Mouse (Mus musculus): ENCODE measurements around the gene Srd5a3.
"Not testable (repeated sequence)": the region's sequence is repeated elsewhere in the genome, so short reads cannot be mapped to it uniquely, and the experiment has no call there.

Gene Srd5a3

DNA sequence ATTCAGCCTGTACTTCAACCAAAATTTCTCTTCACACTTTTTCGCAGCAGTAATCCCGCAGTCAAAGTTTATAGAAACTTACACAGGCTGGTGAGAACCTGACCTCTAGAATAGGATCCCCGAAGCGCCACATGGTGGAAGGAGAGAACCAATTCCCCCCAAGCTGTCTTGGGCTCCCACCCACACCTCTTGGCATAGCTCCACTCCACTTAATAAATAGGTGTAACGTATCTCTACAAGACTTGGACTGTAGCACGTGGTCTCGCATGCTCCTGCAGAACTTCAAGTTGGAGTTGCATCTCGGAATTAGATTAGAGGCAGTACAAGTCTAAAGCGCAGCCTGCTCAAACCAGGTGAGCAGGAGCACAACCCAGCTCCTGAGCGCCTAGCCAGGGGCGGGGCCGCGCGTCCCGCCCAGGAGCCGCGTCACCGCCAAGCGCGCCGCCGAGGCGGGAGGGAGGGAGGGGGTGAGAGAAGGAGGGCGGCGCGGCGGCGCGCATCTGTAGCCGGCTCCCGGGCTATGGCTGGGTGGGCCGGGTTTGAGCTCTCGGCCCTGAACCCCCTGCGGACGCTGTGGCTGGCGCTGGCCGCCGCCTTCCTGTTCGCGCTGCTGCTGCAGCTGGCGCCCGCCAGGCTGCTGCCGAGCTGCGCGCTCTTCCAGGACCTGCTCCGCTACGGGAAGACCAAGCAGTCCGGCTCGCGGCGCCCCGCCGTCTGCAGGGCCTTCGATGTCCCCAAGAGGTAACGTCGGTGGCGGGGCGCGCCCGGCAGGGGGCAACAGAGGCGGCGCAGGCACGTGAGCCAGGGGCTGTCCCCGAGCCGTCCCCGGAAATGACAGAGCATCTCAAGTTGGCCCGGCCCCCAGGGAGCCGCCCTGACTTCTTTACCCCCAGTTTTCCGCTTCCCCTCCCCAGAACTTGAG lies at the start of gene Srd5a3:
TSS of gene Srd5a3 (plus strand) at position 464 of the 922 bp plus-strand sequence.
- peak; percentile 91 for DNase-seq (ENCODE audit: low spot score)

DNA sequence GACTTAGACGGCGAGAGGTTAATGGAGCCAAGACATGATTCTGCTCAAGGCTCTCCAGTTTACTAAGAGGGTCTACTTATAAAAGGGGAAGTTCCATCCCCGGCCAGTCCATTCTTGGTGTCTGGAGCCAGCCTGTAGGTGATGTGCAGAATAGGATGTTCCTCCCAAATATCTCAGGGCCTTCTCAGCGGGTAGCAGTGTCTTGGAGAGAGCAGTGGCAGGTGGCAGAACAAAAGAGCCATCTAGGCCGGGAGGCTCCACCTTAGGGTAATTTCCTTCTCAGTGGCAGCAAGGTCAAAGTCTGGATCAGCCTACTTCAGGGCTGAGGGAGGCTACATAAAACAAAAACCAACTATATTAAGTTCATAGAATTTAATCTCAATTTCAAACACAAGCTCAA lies 36.3 kb upstream of the Srd5a3 start:
- DNase-seq (ENCODE audit: low spot score): not testable (repeated sequence)

DNA sequence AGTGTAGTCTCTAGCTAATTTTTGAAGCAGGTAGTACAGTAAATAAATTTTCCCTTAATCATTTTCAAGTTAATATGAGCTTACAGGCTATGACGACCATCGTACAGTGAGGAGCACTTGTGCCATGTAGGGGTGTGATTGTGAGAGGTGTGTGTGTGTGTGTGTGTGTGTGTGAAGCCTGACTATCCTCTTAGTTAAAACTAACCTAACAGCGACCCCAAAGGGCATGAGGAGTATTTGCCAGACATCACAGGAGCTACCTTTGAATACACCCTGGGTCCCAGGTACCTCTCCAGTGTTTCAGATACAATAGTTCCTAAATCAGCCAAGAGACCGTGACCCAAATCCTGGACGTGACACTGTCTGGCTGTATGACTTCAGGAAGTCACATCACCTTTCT lies 32.8 kb upstream of the Srd5a3 start:
- DNase-seq (ENCODE audit: low spot score): no peak

DNA sequence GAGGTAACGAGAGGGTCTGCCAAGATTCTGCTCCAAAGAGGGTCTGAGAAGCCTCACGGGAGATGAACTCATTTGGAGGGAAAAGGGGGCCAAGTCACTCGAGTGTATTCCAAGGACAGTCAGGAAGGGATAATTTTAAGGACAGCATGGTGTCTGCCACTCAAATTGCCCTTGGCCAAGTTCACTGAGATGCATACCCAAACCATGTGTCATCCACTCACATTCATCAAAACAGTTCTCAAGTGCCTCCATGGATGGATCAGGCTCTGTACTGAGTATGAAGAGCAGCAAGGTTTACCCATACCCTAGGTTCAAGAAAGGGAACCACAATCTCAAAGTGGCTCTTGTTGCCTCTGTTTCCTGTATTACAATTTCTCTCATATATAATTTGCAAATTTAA lies 31.6 kb upstream of the Srd5a3 start:
- DNase-seq (ENCODE audit: low spot score): no peak

DNA sequence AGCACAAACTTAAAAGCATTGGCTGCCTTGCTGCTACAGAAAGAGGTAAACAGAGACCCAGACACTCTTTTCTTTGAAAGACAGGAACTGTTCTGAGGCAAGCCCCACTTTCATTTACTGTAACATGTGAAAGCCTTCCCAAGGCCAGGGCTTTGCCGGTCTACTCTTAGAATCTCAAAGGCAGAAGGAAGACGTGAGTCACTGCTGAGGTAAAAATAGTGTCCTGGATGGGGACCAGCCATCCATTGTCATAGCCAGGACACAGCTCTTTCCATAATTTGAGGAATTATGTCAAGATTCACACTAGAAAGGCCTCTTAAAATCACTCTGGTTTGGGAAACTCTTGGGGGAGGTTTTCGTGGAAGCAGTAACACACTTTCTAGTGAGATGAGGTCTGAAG lies 28.9 kb upstream of the Srd5a3 start:
- DNase-seq (ENCODE audit: low spot score): no peak

DNA sequence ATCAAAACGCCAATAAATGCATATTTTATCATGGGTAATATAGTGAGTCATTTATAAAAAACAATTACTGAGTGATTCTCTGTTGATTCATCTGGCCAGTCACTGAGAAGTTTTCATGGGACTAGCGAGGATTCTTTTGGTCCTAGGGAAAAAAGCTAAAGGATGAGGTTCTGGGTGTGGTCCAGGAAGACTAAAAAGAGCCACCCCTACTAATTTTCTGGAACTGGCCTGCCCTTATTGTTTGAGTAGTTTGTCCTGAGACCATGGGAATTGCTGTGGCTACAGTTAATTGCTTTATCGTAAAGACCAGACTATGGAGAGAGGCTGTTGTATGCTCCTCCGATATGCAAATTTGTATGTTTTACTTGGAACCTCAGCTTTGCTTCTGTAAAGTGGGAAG lies 28.1 kb upstream of the Srd5a3 start:
- DNase-seq (ENCODE audit: low spot score): no peak

DNA sequence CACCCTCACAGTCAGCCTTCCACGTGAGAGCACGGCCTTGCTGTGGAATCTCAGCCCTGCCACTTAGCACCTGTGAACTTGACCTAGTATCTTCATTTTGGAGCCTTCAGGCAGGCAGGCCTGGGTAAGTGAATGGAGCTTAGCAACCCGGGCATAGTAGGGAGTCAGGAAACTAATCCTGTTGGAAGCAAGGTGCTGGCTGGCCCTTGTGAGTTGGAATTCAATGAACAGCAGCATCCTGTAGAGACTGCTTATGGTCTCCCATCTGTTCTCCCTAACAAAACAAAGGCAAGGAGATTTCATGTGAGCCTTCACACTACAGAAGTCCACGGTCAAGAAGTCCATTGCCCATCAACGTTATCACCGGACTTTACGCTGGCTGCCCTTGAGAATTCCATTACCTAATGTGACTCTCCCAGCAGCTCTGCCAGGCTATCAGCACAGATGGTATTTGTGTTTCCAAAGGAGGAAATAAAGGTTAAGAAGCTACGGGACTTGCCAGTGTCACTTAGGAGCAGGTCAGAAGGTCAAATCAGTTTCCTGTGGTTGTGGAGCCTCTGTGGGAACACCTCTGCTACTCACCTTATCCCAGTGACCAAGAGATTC lies 24.5 kb upstream of the Srd5a3 start:
- DNase-seq (ENCODE audit: low spot score): no peak

DNA sequence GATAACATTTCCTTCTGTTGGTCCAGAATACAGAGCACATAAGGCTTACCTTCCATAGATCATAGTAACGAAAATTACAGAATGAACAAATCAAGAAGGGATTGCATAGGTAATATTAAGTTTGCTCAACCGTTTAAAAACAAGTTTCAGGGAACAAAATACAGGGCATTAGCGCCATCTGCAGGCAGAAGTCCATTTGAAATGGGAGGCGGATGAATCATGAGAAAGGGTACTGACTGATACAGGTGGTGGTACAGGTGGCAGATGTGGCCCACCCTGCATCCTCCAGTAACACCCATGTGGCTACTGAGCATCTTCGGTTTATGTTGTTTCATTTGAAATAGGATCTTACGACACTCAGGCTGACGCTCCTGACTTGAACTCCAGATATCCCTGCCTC lies 21.6 kb upstream of the Srd5a3 start:
- peak; percentile 63 for DNase-seq (ENCODE audit: low spot score)

DNA sequence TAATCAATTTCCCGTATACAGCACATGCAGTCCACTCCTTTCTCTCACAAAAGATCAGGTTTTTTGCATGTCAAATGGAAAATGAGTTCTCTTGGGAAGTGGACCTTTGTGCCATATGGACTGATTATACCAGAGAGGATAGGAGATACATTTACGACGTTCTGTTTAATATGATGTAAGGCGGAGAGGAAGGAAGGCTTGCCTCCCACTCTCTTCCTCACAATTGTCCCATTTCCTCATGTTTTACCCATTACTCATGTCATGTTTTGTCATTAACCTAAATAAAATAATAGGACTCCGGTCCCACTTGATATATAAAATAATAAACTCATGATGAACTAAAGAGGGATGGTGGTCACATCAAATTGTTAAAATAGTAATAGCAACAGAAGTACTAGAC lies 19.4 kb upstream of the Srd5a3 start:
- DNase-seq (ENCODE audit: low spot score): no peak

DNA sequence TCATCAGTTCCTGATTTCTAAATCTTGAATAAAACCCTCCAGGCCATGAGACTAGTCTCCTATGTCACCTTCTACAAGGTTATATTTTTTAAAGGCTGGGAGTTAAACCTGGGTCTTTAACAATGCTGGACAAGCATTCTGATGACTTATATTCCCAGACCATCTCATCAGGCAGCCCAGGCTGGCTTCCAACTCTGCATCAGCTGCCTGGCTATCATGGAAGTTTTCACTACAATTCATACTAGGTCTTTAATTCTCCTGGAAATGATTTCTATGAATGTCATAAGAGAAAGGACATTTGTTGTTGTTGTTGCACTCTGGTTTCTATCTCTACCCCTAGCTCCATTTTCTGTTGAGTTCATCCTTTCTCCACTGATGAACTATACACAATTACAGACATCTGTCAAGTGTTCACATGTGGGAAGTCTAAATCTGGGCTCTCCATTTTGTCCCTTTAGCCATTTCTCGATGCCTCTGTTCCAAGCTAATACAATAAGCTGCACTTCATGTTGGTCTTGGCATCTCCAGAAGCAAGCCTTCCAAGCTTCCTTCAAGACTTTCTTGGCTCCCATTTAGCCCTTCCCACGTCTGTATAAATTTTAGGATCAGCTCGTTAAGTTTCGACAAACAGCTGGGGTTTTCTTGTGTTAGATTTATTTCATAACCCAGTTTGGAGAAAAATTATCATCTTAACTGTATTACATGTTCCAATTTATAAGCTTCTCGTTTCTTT lies 12.3 kb upstream of the Srd5a3 start:
- DNase-seq (ENCODE audit: low spot score): no peak

DNA sequence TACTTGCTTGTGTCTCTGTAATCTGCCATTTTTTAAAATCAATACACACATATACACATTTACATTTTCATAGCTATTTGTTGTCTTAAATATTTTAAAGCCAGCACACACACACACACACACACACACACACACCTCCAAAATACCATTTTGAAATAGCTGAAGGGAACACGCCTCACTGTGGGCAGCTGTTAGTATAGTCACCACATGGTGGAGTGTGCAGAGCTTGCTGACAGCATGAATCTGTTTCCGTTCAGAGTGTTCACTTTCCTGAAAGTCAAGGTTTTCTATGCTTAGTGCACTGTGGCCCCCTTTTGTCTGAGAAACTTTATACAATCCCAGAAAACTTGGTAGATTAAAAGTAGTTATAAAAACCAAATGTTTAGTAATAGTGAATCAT lies 9.8 kb upstream of the Srd5a3 start:
- no peak for DNase-seq (ENCODE audit: low spot score)

DNA sequence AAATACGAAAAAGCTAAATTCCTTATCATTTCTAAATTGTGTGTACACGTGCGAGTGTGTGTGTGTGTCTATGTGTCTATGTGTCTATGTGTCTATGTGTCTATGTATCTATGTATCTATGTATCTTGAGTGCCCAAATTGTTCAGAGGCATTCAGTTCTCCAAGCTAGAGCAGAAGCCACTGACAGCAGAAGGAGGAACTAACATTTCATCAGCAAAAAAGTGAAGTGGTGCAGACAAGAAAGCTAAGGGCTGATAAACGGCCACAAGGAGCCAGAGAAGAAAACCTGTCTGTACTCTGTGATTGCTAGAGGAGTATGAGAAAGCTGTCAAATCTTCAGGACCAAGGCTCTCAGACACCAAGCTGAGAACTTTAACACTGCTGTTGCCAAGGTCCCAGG lies 8.1 kb upstream of the Srd5a3 start:
- no peak for DNase-seq (ENCODE audit: low spot score)

DNA sequence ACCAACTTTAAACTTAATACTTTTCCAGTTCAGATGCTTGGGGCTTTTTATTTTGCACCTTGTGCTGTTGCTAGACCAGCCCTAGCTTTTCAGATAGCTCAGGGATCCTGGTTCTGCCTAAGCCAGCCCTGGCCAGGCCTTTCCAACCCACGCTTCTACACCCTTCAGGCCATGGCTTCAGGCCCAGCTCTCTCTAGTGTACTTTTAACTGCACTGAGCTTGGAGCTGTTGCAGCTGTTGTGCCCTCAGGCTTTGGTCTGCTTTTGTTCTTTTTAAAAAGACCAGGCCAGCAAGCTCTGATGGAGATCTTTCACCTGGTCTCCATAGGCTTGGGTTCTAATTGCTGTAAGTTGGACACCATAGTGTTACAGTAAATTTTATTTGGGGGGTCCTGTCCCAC lies 4.4 kb upstream of the Srd5a3 start:
- DNase-seq (ENCODE audit: low spot score): no peak

DNA sequence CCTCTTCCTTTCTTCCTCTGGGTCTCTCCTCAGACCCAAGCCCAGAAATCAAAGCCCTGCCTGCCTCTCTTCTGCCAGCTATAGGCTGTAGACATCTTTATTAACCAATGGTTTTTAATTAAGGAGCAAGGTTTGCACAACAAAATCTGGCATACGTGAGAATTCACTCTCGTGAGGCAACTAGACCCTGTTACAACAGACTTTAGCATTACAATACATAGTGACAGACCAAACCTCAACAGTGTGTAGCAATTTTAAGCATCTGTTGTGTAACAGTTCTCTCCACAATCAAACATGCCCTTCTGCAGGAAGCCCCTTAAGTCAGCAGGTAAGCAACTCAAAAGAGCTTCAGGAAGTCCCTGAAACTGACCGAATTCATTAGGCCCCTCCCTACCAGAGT lies 3.8 kb upstream of the Srd5a3 start:
- DNase-seq (ENCODE audit: low spot score): no peak

DNA sequence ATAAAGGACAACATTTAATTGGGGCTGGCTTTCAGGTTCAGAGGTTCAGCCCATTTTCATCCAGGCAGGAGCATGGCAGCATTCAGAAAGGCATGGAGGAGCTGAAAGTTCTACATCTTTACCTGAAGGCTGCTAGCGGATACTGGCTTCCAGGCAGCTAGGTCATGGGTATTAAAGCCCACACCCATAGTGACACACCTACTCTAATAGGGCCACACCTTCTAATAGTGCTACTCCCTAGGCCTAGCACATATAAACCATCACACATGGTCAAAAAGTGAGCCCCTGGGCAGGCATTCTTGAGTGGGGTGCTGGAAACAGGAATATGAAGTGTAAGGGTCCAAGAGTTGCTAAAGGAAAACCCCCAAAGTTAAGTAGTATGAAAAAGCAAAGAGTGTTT lies 2.5 kb upstream of the Srd5a3 start:
- DNase-seq (ENCODE audit: low spot score): no peak

DNA sequence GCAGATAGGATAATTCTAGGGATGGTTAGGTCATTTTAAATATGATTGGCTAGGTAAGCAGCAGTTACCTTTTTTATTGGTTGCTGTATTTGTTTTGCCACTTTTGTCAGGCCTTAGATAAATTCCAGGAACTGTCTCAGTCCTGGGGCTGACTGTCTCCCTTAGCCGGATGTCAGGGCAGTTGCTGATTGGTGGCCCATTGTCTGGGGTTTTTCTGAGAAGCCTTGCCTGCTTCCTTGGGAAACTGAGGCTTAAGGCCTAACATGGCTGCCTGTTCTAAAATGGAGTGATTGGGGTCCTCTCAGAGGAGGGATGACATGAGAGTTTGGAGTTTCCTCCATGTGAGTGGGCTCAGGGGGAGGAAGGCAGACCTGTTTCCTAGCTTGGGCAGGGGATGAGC lies 2.0 kb upstream of the Srd5a3 start:
- DNase-seq (ENCODE audit: low spot score): no peak

DNA sequence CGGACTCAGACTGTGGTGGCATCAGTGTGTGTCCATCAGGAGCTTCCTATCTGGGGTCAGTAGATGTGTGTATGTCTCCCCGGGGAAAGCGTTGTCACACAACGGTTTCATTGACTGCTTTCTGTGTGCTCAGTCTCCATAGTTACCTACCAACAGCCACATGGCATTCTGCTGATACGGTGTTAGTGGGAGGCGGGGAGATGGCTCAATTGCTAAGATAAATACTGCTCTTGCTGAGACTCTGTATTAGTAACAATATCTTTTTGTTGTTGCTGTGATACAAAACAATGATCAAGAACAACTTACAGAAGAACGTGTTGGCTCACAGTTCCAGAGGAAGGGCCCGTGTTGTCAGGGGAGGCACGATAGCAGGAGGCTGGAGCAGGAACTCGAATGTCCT lies 1.6 kb upstream of the Srd5a3 start:
- no peak for DNase-seq (ENCODE audit: low spot score)

DNA sequence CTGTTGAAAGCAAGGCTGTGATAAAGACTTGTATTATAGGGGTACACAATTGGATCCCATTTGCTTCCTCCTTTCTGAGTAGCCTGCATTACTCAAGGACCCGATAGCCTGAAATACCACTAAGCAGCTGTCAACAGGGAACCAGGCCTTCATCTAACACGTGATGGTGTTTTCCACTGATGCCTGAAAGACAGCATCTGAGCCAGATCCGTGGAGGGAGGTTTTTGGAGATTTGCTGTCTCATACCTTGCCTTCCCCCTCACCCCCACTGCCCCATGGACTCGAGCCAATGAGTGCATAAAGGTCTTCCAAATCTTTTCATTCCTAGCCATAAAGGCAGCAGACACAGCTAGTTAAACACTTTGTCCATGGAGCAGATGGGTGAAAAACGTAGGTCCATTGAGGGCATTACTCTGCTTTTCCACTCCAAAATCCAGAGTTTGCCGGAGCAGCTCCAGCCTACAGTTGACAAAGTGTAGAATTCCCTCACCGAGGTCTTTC lies 850 bp upstream of the Srd5a3 start:
- DNase-seq (ENCODE audit: low spot score): no peak

DNA sequence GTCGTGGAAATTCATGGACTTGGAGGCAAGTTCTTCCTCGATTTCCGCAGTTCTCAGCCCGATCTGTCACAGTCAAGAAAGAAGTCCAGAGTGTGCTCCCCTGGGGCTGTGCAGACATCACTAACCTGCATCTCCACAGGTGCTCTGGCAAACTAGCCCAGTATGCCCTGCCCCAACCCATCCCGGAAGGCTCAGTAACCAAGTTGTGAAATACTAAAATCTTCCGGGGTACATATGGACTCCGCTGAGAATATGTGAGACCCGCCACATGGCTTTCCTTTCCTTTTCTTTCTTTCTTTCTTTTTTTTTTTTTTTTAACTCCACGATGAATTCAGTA lies 627 bp downstream of the Srd5a3 start:
- no peak for DNase-seq (ENCODE audit: low spot score)

DNA sequence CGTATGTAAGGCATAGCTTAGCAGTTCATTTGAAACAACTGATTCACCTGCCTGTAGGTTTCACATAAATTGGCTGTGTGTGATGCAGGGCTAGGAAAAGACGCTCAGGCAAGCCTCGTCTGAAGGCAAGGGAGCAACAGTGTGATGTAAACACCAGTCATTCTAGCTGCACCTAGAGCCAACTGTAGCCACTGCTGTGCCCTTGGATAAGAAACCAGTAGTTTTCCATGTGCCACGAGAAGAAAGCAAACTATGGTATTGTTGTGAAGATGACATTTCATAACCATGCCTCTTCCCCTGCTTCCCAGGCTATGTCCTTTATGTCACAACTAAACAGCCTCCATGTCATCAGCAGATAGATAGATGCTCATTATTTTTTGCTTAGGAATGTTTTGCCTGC lies 3.3 kb downstream of the Srd5a3 start:
- DNase-seq (ENCODE audit: low spot score): no peak

DNA sequence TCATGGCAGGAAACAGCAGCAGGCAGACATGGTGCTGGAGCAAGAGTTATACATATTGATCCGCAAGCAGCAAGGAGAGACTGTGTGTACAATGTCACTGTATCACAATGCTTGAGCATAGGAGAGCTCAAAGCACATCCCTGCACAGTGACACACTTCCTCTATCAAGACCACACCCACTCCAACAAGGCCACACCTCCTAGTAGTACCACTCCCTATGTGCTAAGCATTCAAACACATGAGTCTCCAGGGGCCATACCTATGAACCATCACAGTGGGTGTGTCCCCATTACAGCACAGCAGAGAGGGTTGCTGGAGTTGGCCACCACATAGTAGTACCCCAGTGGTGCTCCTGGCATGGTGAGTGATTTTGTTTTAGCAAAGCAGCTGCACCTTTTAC lies 6.3 kb downstream of the Srd5a3 start:
- no peak for DNase-seq (ENCODE audit: low spot score)

DNA sequence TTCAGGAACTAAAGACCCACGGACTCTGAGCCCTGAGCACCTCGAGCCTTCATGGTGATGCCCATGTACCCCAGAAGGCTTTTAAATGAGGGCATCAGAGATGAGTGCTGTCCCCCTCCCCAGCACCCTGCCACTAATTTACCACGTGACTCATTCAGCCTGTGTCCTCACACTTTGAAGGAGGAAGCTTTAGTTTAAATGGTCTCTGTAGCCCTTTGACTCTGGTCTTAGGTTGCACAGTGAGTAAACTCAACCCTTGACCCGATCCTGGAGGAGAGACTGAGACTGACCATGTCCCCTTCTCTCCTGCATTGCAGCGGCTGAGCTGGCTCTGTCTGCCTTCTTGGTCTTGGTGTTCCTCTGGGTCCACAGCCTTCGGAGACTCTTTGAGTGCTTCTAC lies 9.4 kb downstream of the Srd5a3 start:
- DNase-seq (ENCODE audit: low spot score): no peak

DNA sequence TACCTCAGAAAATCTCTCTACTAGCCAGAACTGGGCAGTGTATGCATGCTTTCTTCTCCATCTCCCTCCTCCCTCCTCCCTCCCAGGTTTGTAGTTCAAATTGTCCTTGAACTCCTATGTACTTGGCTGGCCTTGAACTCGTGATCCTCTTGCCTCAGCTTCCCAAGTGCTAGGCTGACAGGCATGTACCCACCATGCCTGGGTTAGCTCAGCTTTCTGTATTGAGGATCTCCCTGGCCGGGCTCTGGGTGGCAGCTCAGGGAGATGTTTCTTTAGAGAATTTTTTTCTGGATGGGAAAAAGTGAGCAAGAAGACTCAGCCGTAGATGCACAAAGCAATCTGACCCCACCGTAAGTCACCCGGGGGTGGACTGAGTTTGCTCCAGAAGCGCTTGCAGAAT lies 12.9 kb downstream of the Srd5a3 start:
- DNase-seq (ENCODE audit: low spot score): no peak
